Comparison of ENCODE assay signal across 10 mouse cellular contexts in the genomic region with DNA sequence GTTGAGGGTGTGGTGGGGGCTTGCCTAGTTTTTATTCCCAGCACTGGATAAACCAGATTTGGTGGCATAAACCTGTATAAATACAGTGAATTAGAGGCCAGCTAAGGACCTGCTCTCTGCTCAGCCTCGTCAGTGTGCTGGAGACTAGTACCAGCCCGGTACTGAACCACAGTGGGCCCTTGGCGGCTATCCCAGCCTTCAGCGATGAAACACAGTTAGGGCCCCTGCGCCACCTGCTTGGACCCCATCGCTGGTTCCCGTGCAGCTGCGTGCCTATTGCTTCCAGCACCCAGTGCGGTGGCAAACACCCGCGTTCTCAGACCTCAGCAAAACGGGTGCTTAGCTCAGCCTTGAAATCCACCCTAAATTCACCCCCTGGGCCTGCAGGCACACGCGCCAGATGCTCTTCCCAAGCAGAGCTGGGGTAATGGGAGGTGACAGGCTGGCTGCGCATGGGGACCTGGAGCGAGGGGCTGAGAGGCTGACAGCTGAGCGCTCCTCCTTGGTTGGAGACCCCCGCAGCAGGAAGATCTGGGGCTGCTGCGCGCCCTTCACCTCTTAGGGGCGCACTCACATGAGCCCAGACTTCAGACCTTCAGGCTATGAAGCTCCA.
DNase-seq lines count a peak whose midpoint lies in the region; ATAC-seq lines count a peak whose summit lies in the region.
"Had no signal": no experiment of that assay in that cellular context is flagged by ENCODE, and none has a peak within 500 bp of the region (broad histone marks: within the 10 kb centered on the region; RNA-seq: fewer than 3 reads in every experiment).

No protein-coding gene starts in this region.

- ATAC-seq in liver, embryonic 11.5 days (replicated peaks; ENCODE audit: low FRiP score): peak; percentile 29
- peak; percentile 53 for ATAC-seq in hindbrain, embryonic 16.5 days
- peak; percentile 65 for ATAC-seq in neural tube, embryonic 14.5 days (ENCODE audit: low read depth)

- H3K4me2 ChIP-seq in liver, embryonic 11.5 days: peak overlapping the region; percentile 57
- no peak overlapping the region for H3K4me2 ChIP-seq in hindbrain, embryonic 16.5 days (ENCODE audit: low read length)
- no peak overlapping the region for H3K4me2 ChIP-seq in neural tube, embryonic 14.5 days (ENCODE audit: low read depth, low read length)

- H3K4me3 ChIP-seq in liver, embryonic 11.5 days (ENCODE audit: low read depth, low read length): no peak overlapping the region
- H3K4me3 ChIP-seq in hindbrain, embryonic 16.5 days (ENCODE audit: low read length): no peak overlapping the region
- H3K4me3 ChIP-seq in neural tube, embryonic 14.5 days (ENCODE audit: low read depth, low read length): no peak overlapping the region

- no peak overlapping the region for H3K27ac ChIP-seq in liver, embryonic 11.5 days (ENCODE audit: low read depth, low read length)
- H3K27ac ChIP-seq in hindbrain, embryonic 16.5 days (ENCODE audit: low read depth, low read length): no peak overlapping the region
- H3K27ac ChIP-seq in neural tube, embryonic 14.5 days (ENCODE audit: low read depth, low read length): no peak overlapping the region

- H3K9ac ChIP-seq in liver, embryonic 11.5 days (ENCODE audit: low read depth, low read length): no peak overlapping the region
- no peak overlapping the region for H3K9ac ChIP-seq in hindbrain, embryonic 16.5 days (ENCODE audit: low read depth, low read length)
- H3K9ac ChIP-seq in neural tube, embryonic 14.5 days (replicated peaks; ENCODE audit: low read depth, low read length): no peak overlapping the region

- H3K36me3 ChIP-seq in liver, embryonic 11.5 days (ENCODE audit: control insufficient read depth, insufficient read depth, low read length): no peaks in the 10 kb centered on the region
- H3K36me3 ChIP-seq in hindbrain, embryonic 16.5 days (ENCODE audit: control insufficient read depth, insufficient read depth, low read length): no peaks in the 10 kb centered on the region
- H3K36me3 ChIP-seq in neural tube, embryonic 14.5 days (ENCODE audit: control insufficient read depth, insufficient read depth, low read length): no peaks in the 10 kb centered on the region

- no peaks in the 10 kb centered on the region for H3K9me3 ChIP-seq in liver, embryonic 11.5 days (ENCODE audit: control insufficient read depth, low read length)
- H3K9me3 ChIP-seq in hindbrain, embryonic 16.5 days (ENCODE audit: control insufficient read depth, low read length): no peaks in the 10 kb centered on the region
- no peaks in the 10 kb centered on the region for H3K9me3 ChIP-seq in neural tube, embryonic 14.5 days (ENCODE audit: control insufficient read depth, low read length)

- 54% methylated on average over 21 of the region's 21 CpGs for WGBS in liver, embryonic 11.5 days
- WGBS in hindbrain, embryonic 16.5 days: 39% methylated on average over 21 of the region's 21 CpGs
- WGBS in neural tube, embryonic 14.5 days: 42% methylated on average over 21 of the region's 21 CpGs

- peaks cover 13% of the 10 kb centered on the region for H3K4me1 ChIP-seq in liver, embryonic 11.5 days (replicated peaks; ENCODE audit: control insufficient read depth, insufficient read depth, low read length)
- H3K4me1 ChIP-seq in hindbrain, embryonic 16.5 days (ENCODE audit: control insufficient read depth, insufficient read depth, low read depth, low read length): peaks cover 8% of the 10 kb centered on the region
- 0 out of 2 replicates have a peak, but pooled peaks cover 3% of the 10 kb centered on the region for H3K4me1 ChIP-seq in neural tube, embryonic 14.5 days (ENCODE audit: control insufficient read depth, insufficient read depth, low read length)

- H3K27me3 ChIP-seq in liver, embryonic 11.5 days (replicated peaks; ENCODE audit: control insufficient read depth, insufficient read depth, low read length): no peaks in the 10 kb centered on the region
- H3K27me3 ChIP-seq in hindbrain, embryonic 16.5 days (replicated peaks; ENCODE audit: control insufficient read depth, insufficient read depth, low read length): no peaks in the 10 kb centered on the region
- H3K27me3 ChIP-seq in neural tube, embryonic 14.5 days (ENCODE audit: control insufficient read depth, insufficient read depth, low read length): no peaks in the 10 kb centered on the region

- peak; percentile 48 to 62 for DNase-seq in cerebellum, postnatal 14 days
- DNase-seq in cerebellum, adult 11 months: no peak
- no peak for DNase-seq in liver, embryonic 11.5 days (ENCODE audit: low spot score)
- no peak for DNase-seq in liver
- DNase-seq in frontal cortex, postnatal 14 days (ENCODE audit: low spot score in 2 of 2): no peak
- no peak for DNase-seq in natural killer cell, adult 2 months (ENCODE audit: low spot score in 2 of 2)
- DNase-seq: layer of hippocampus, postnatal 36 days; lung, adult 2 months had no signal

Comparison
In these comparisons a context has a peak if more than half of its experiments do, and no peak if none do; other contexts are left out.
1. DNase-seq: peak in cerebellum, postnatal 14 days (2 of 2); none in cerebellum, adult 11 months (single experiment), liver, embryonic 11.5 days (single experiment), liver (single experiment), frontal cortex, postnatal 14 days (0 of 2) and natural killer cell, adult 2 months (0 of 2).
2. Peak in every context shown above with its lines, with median percentiles within 50 percentile points of each other: ATAC-seq.